Mouse (Mus musculus): ENCODE measurements around the gene Olfr834. TPM values are rescaled to one million over a fixed set of nuclear protein-coding genes. Genes with fewer than 3 reads are reported as not detected.

Olfr834 gene
- polyA plus RNA-seq (2012; rRNA removed), result not detected in 2 replicates

GRCm38 (mm10) chr9:18987690-18988089 lies at the start of gene Olfr834:
TSS of gene Olfr834 (plus strand) at chr9:18987990.

GRCm38 (mm10) chr9:19032435-19032834 lies 44.6 kb downstream of the Olfr834 start, which contains the start of gene Olfr835:
TSS of gene Olfr835 (plus strand) at chr9:19032735.

Other genes with a start within 250 kb of the Olfr834 start
- not detected in 2 replicates for gene Olfr24, start 224.0 kb upstream of the Olfr834 start, polyA plus RNA-seq (2012; rRNA removed)
- not detected in 2 replicates for gene Olfr828, start 168.5 kb upstream of the Olfr834 start, polyA plus RNA-seq (2012; rRNA removed)
- gene Olfr829, start 133.1 kb upstream of the Olfr834 start, polyA plus RNA-seq (2012; rRNA removed), result not detected in 2 replicates
- gene Olfr830, start 113.3 kb upstream of the Olfr834 start, polyA plus RNA-seq (2012; rRNA removed), result not detected in 2 replicates
- not detected in 2 replicates for gene Olfr832, start 50.9 kb upstream of the Olfr834 start, polyA plus RNA-seq (2012; rRNA removed)
- gene Olfr835, start 44.7 kb downstream of the Olfr834 start, polyA plus RNA-seq (2012; rRNA removed), result not detected in 2 replicates
- gene Olfr836, start 132.4 kb downstream of the Olfr834 start, polyA plus RNA-seq (2012; rRNA removed), result not detected in 2 replicates
- not detected in 2 replicates for gene Olfr837, start 148.3 kb downstream of the Olfr834 start, polyA plus RNA-seq (2012; rRNA removed)
- not detected in 2 replicates for gene Olfr839-ps1, start 189.3 kb downstream of the Olfr834 start, polyA plus RNA-seq (2012; rRNA removed)